ENCODE assay signal across 19 mouse cellular contexts in genomic region chr5:134142381-134142780, GRCm38 (mm10). TPM values are rescaled to one million over a fixed set of nuclear protein-coding genes. Genes with fewer than 3 reads are reported as not detected.
DNase-seq lines count a peak whose midpoint lies in the region; TF ChIP-seq lines count a peak whose summit lies in the region.
"Had no signal": no experiment of that assay in that cellular context is flagged by ENCODE, and none has a peak within 500 bp of the region (broad histone marks: within the 10 kb centered on the region; RNA-seq: fewer than 3 reads in every experiment).

No protein-coding gene starts in this region.

- intact Hi-C loops in left cerebral cortex, postnatal 4 days (cut with DNase I), result no loop called here

- H3K36me3 ChIP-seq in ES-E14 (ENCODE audit: control insufficient read depth, insufficient read depth, low read length, poor library complexity, severe bottlenecking), result no peaks in the 10 kb centered on the region

- peak overlapping the region; percentile 40; the same call in 1 of the 2 replicates for H3K9ac ChIP-seq in ES-E14 (ENCODE audit: insufficient read depth, low read depth, low read length, poor library complexity, severe bottlenecking)
- H3K9ac ChIP-seq: embryonic facial prominence, embryonic 12.5 days; forebrain, embryonic 13.5 days; forebrain, postnatal 0 days; hindbrain, embryonic 14.5 days; intestine, embryonic 15.5 days had no signal

- in situ Hi-C loops in ES-E14 (cut with MboI; ENCODE audit: low sequenced_read_pairs in 2 of 2, unreplicated experiment in 2 of 2), result no loop called here

- H3K4me1 ChIP-seq in ES-E14 (ENCODE audit: control insufficient read depth in 2 of 2, insufficient read depth in 2 of 2, low read length in 2 of 2, poor library complexity in 1 of 2), result no peaks in the 10 kb centered on the region
- H3K4me1 ChIP-seq: embryonic facial prominence, embryonic 12.5 days; forebrain, embryonic 13.5 days; hindbrain, embryonic 10.5 days; intestine, embryonic 15.5 days had no signal

- DNase-seq in heart, postnatal 4 days, result peak; percentile 35
- no peak for DNase-seq in heart, adult 11 months
- peak; percentile 43 for DNase-seq in A20 (ENCODE audit: low read depth, low spot score)
- peak; percentile 24 for DNase-seq in ES-E14 (ENCODE audit: low read depth, low spot score)
- peak; percentile 84 for DNase-seq in ZHBTc4 (ENCODE audit: low read depth, low spot score)
- DNase-seq in left cerebral cortex, postnatal 4 days, result no peak
- DNase-seq in lung, postnatal 14 days, result no peak
- DNase-seq: adrenal gland, postnatal 10 days; cerebellum, adult 11 months; cerebellum, adult 8-10 months; cerebellum, postnatal 25 days; forebrain, postnatal 0 days; gastrocnemius, adult 2 months; gastrocnemius, postnatal 25 days had no signal

- H3K4me3 ChIP-seq in ES-E14 (ENCODE audit: insufficient read depth in 1 of 2, low read depth in 1 of 2, low read length in 2 of 2, poor library complexity in 1 of 2, severe bottlenecking in 1 of 2), result peak overlapping the region in 1 of 2 experiments; percentile 40; a peak in 1 of 4 replicates
- H3K4me3 ChIP-seq: embryonic facial prominence, embryonic 12.5 days; forebrain, embryonic 13.5 days; gastrocnemius, adult 2 months; hindbrain, embryonic 10.5 days; intestine, embryonic 15.5 days had no signal

- H3K9me3 ChIP-seq in ES-E14 (ENCODE audit: control insufficient read depth, insufficient read depth, low read depth, low read length), result no peaks in the 10 kb centered on the region
- H3K9me3 ChIP-seq: embryonic facial prominence, embryonic 12.5 days; intestine, embryonic 15.5 days had no signal

- no peak overlapping the region for H3K27ac ChIP-seq in ES-E14 (ENCODE audit: insufficient read depth, low read depth, low read length, poor library complexity, severe bottlenecking)
- H3K27ac ChIP-seq: embryonic facial prominence, embryonic 12.5 days; forebrain, embryonic 13.5 days; gastrocnemius, adult 2 months; hindbrain, embryonic 10.5 days; hindbrain, embryonic 14.5 days; intestine, embryonic 15.5 days had no signal

TF ChIP-seq in ES-E14, 5 proteins besides CTCF, POLR2A, EP300 and RAD21:
- no peak for TF ChIP-seq CHD2 (IDR thresholded peaks at IDR 0.05; ENCODE audit: low read depth, low read length)
- TF ChIP-seq ZC3H11A (IDR thresholded peaks at IDR 0.05; ENCODE audit: borderline replicate concordance, low read depth, low read length), result no peak
- no peak for TF ChIP-seq ZNF384 (IDR thresholded peaks at IDR 0.05; ENCODE audit: low read depth, low read length)
- no peak for TF ChIP-seq HCFC1 (IDR thresholded peaks at IDR 0.05; ENCODE audit: borderline replicate concordance, insufficient read depth, low read length)
- no peak for TF ChIP-seq MAFK (IDR thresholded peaks at IDR 0.05; ENCODE audit: insufficient read depth, low read depth, low read length)

RNA-seq across cellular contexts. Expression of gene Rcc1l, which starts 34.2 kb away (rescaled TPM):
- total RNA-seq in heart, postnatal 4 days (2021), result 10 to 100 TPM; 26.9 to 30.6 TPM
- 26.0 and 30.9 TPM in 2 replicates for total RNA-seq in ES-E14 (2012; rRNA removed)
- total RNA-seq in left cerebral cortex, postnatal 4 days (2021), result 10 to 100 TPM; 21.2 to 23.2 TPM

RNA-seq across cellular contexts. Expression of gene Gtf2ird2, which starts 41.4 kb away (rescaled TPM):
- total RNA-seq in heart, postnatal 4 days (2021), result 1 to 10 TPM; 6.9 to 9.3 TPM
- 2.2 and 2.3 TPM in 2 replicates for total RNA-seq in ES-E14 (2012; rRNA removed)
- 10 to 100 TPM; 16.5 to 19.4 TPM for total RNA-seq in left cerebral cortex, postnatal 4 days (2021)

RNA-seq across cellular contexts. Expression of gene Castor2, which starts 42.9 kb away (rescaled TPM):
- total RNA-seq in heart, postnatal 4 days (2021), result 10 to 100 TPM; 15.9 to 16.8 TPM
- total RNA-seq in ES-E14 (2012; rRNA removed), result 1.6 and 2.2 TPM in 2 replicates
- 10 to 100 TPM; 52.4 to 55.8 TPM for total RNA-seq in left cerebral cortex, postnatal 4 days (2021)

Comparison
In these comparisons a context has a peak if more than half of its experiments do, and no peak if none do; other contexts are left out.
1. DNase-seq: peak in heart, postnatal 4 days (single experiment), A20 (single experiment), ES-E14 (single experiment) and ZHBTc4 (single experiment); none in heart, adult 11 months (single experiment), left cerebral cortex, postnatal 4 days (single experiment) and lung, postnatal 14 days (single experiment).